Mouse (Mus musculus) ES-E14 (cell line): ENCODE results near the gene Grip1. TPM values are rescaled to one million over a fixed set of nuclear protein-coding genes. Genes with fewer than 3 reads are reported as not detected.

Experiments
- DNase-seq: peaks from one replicate; pipeline ENCODE4 v3.0.0-alpha.2; 2013; ENCODE audit warnings: low read depth, low spot score
- H3K27ac ChIP-seq: 2 replicates; pipeline ENCODE4 v1.5.1; 2012; ENCODE audit warnings: low read depth, mild to moderate bottlenecking, low read length, moderate library complexity, mixed read lengths; ENCODE audit not compliant: poor library complexity, insufficient read depth, severe bottlenecking
- H3K36me3 ChIP-seq: 2 replicates; pipeline ENCODE4 v1.6.1; 2012; ENCODE audit warnings: mild to moderate bottlenecking, low read length, moderate library complexity, mixed read lengths; ENCODE audit not compliant: control insufficient read depth, poor library complexity, insufficient read depth, severe bottlenecking
- H3K4me1 ChIP-seq, 2 experiments: fragments of 150-350 bp in 1 of 2; sonication (generic) in 1 of 2; 2 replicates each; pipeline ENCODE4 v1.6.1; 2012; ENCODE audit warnings: low read length in 2 of 2, mild to moderate bottlenecking in 1 of 2, mixed read lengths in 1 of 2; ENCODE audit not compliant: control insufficient read depth in 2 of 2, insufficient read depth in 2 of 2, poor library complexity in 1 of 2
- H3K4me3 ChIP-seq, 2 experiments: fragments of 150-350 bp in 1 of 2; sonication (generic) in 1 of 2; 2 replicates each; pipeline ENCODE4 v1.5.1; 2012; ENCODE audit warnings: low read length in 2 of 2, low read depth in 1 of 2, mild to moderate bottlenecking in 1 of 2, mixed read lengths in 1 of 2; ENCODE audit not compliant: insufficient read depth in 1 of 2, poor library complexity in 1 of 2, severe bottlenecking in 1 of 2
- H3K9ac ChIP-seq: 2 replicates; pipeline ENCODE4 v1.6.1; 2012; ENCODE audit warnings: low read depth, mild to moderate bottlenecking, low read length, mixed read lengths; ENCODE audit not compliant: poor library complexity, insufficient read depth, severe bottlenecking
- H3K9me3 ChIP-seq: fragments of 150-350 bp; sonication (generic); 2 replicates; pipeline ENCODE4 v1.6.1; 2012; ENCODE audit warnings: low read depth, mild to moderate bottlenecking, low read length; ENCODE audit not compliant: control insufficient read depth, insufficient read depth
- CHD2 ChIP-seq: IDR thresholded peaks from 2 replicates; pipeline ENCODE4 v1.6.1; 2014; ENCODE audit warnings: mild to moderate bottlenecking, low read depth, low read length, inconsistent platforms
- HCFC1 ChIP-seq: IDR thresholded peaks from 2 replicates; pipeline ENCODE4 v1.6.1; 2012; ENCODE audit warnings: low read length, inconsistent platforms, borderline replicate concordance; ENCODE audit not compliant: insufficient read depth
- MAFK ChIP-seq: IDR thresholded peaks from 2 replicates; pipeline ENCODE4 v1.6.1; 2014; ENCODE audit warnings: mild to moderate bottlenecking, low read depth, low read length, inconsistent platforms; ENCODE audit not compliant: insufficient read depth
- ZC3H11A ChIP-seq: IDR thresholded peaks from 2 replicates; pipeline ENCODE4 v1.6.1; 2012; ENCODE audit warnings: low read depth, mild to moderate bottlenecking, inconsistent platforms, low read length, borderline replicate concordance
- ZNF384 ChIP-seq: IDR thresholded peaks from 2 replicates; pipeline ENCODE4 v1.6.1; 2012; ENCODE audit warnings: low read depth, low read length, inconsistent platforms
- in situ Hi-C, 2 experiments: fragments of 600-800 bp; cut with MboI; formaldehyde crosslinking; loops; one replicate each; pipeline ENCODE4 v1.15.1; 2025; ENCODE audit warnings: low sequenced_read_pairs in 2 of 2, inconsistent platforms in 1 of 2; ENCODE audit not compliant: unreplicated experiment in 2 of 2
- total RNA-seq: library from RNA; depleted of rRNA; stranded (reverse); fragments of 300-350 nt; gene quantifications from 2 replicates; pipeline ENCODE4 v1.2.3, GENCODE M21; 2012

The Grip1 gene
- total RNA-seq, 1 experiment, result 4.2 TPM

DNA sequence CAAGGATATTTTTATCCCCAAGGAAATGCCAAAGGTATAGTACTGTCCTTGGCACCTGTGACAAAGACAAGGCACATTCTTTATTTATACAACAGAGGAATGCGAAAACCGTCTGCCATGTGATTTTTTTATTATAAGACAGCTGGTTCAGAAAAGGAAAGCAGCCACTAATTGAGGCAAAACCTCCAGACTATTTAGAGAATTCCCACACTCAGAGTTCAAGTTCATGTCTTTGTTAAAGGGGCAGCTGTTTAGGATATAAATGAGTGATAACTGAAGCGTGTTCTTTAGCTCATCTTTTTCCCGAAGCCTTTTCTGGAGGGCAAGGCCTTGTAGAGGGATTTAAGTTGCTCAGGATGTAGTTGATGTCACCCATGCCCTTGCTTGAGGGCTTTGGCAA lies 126.4 kb downstream of the Grip1 start:
- in situ Hi-C loops, result no loop called here
- Histone ChIP-seq H3K27ac (no peak overlapping the region), H3K4me3 (no peak overlapping the region), H3K9ac (no peak overlapping the region), H3K36me3 (no peaks in the 10 kb centered on the region), H3K9me3 (no peaks in the 10 kb centered on the region), H3K4me1 (no peaks in the 10 kb centered on the region)
- DNase-seq, result no peak
- TF ChIP-seq HCFC1, result no peak
- no peak for TF ChIP-seq MAFK
- no peak for TF ChIP-seq ZNF384
- TF ChIP-seq CHD2, result no peak
- TF ChIP-seq ZC3H11A, result no peak

DNA sequence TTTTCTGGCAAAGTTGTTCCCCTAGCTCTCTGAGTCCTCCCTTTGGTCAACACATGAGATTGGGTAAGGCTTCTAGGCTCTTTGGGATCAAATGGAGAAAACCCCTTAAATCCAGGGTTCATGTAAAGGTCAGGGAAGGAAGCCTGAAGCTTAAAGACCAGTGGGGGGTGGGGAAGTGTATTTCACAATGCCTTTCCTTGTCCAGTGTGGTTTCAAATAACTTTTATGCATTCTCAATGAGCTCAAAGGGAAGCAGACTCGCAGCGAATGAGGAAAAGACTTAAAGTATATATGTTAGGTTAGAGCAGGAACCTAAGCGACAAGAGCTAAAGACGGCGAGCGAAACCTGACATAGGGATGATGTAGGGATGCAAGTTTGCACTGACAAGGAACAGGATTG lies 131.0 kb downstream of the Grip1 start:
- TF ChIP-seq ZNF384 (no peak), CHD2 (no peak), MAFK (no peak), ZC3H11A (no peak), HCFC1 (no peak)
- no peak overlapping the region for H3K27ac ChIP-seq
- H3K4me3 ChIP-seq, result no peak overlapping the region
- in situ Hi-C loops, result no loop called here
- H3K36me3 ChIP-seq, result no peaks in the 10 kb centered on the region
- no peaks in the 10 kb centered on the region for H3K9me3 ChIP-seq
- H3K4me1 ChIP-seq, result no peaks in the 10 kb centered on the region
- H3K9ac ChIP-seq, result no peak overlapping the region
- DNase-seq, result no peak

DNA sequence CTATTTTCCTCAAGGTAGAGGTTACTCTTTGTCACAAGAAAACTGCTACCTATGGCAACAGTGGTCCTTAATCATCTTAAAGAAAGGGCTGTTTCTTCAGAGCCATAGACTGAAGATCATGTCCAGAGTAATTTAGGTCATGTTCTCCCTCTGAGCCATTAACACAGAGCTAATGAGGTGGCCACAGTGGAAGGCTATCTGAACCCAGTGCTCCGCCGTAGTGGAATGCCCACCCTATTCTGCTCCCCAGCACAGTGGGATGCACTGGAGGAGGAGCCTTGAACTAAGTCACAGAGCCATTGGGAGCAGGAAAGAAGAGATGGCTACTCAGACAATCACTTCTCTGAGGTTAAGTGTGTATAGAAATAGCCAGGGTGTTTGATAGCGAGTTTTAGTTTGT lies 133.3 kb downstream of the Grip1 start:
- H3K9ac ChIP-seq, result no peak overlapping the region
- in situ Hi-C loops, result no loop called here
- no peak overlapping the region for H3K27ac ChIP-seq
- no peaks in the 10 kb centered on the region for H3K9me3 ChIP-seq
- DNase-seq, result no peak
- H3K4me1 ChIP-seq, result no peaks in the 10 kb centered on the region
- no peak overlapping the region for H3K4me3 ChIP-seq
- no peaks in the 10 kb centered on the region for H3K36me3 ChIP-seq
- TF ChIP-seq ZC3H11A (no peak), ZNF384 (no peak), CHD2 (no peak), MAFK (no peak), HCFC1 (no peak)

DNA sequence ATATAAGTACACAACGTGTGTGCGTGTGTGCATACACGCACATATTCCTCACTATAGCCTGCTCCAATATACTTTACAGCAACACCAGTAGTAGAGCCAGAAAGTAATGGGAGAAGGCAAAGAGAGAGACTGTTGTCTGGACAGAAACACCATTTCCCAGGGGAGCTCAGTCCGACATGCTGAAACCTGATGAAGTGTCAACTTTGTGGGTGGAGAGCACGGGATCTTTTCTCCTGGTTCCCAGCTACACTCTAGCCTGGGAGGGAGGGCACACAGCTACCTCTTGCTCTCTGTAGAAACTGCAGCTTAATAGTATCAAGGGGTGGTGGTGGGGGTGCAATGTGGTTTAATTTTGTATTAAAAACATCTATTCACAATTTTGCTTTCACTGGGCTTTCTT lies 143.2 kb downstream of the Grip1 start:
- H3K36me3 ChIP-seq, result no peaks in the 10 kb centered on the region
- no peak overlapping the region for H3K27ac ChIP-seq
- H3K9me3 ChIP-seq, result no peaks in the 10 kb centered on the region
- in situ Hi-C loops, result no loop called here
- no peak overlapping the region for H3K4me3 ChIP-seq
- no peaks in the 10 kb centered on the region for H3K4me1 ChIP-seq
- no peak overlapping the region for H3K9ac ChIP-seq
- no peak for TF ChIP-seq ZC3H11A
- TF ChIP-seq HCFC1, result no peak
- no peak for TF ChIP-seq MAFK
- no peak for TF ChIP-seq CHD2
- no peak for DNase-seq

DNA sequence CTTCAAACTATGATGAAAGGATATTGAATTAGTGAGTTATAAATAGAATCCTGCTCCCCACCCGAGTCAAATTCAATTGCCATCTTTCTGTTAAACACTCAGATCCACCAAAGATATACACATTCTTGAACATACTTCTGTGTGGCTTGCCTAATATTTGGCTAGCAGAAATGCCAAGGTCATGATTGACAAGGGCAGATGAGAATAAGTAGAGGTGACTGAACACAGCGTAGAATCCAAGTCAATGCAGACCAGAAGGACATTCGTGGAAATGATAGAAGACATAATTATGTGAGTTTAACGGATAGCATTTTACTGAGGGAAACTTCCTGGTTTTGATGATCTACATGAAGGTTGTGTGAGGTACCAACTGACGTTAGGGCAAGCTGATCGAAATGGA lies 153.9 kb downstream of the Grip1 start:
- Histone ChIP-seq H3K9me3 (no peaks in the 10 kb centered on the region), H3K4me3 (no peak overlapping the region), H3K4me1 (no peaks in the 10 kb centered on the region), H3K27ac (no peak overlapping the region), H3K9ac (no peak overlapping the region), H3K36me3 (no peaks in the 10 kb centered on the region)
- in situ Hi-C loops, result no loop called here
- TF ChIP-seq HCFC1, result no peak
- TF ChIP-seq ZC3H11A, result no peak
- no peak for TF ChIP-seq CHD2
- TF ChIP-seq ZNF384, result no peak
- TF ChIP-seq MAFK, result no peak
- DNase-seq, result no peak
